Comparison of ENCODE assay signal across 15 mouse cellular contexts in the genomic region with DNA sequence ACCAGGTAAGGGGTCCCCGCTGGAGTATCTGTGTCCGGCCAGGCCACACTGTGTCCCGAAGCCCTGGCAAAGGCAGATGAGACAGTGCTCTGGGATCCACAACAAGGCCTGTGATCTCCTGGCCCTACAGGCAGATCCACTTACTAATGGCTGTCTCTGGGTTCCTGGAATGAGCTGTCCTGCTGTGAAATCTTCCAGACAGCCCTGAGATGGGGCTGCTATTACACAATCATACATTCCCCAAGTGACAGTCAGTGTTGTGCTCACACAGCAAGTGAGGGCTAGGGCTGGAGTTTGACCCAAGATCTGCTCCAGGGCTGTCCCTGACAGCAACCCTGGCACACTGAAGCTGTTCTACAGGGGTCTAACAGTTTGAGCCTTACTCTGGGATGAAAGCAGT. TPM values are rescaled to one million over a fixed set of nuclear protein-coding genes. Genes with fewer than 3 reads are reported as not detected.
DNase-seq lines count a peak whose midpoint lies in the region; TF ChIP-seq lines count a peak whose summit lies in the region.
"Had no signal": no experiment of that assay in that cellular context is flagged by ENCODE, and none has a peak within 500 bp of the region (broad histone marks: within the 10 kb centered on the region; RNA-seq: fewer than 3 reads in every experiment).

No protein-coding gene starts in this region.

- intact Hi-C loops in left cerebral cortex, adult 2 months (cut with DNase I) = no loop called here

- TF ChIP-seq CTCF in left cerebral cortex, adult 2 months (IDR thresholded peaks at IDR 0.05) = no peak

- no peak overlapping the region for H3K4me3 ChIP-seq in left cerebral cortex, adult 2 months
- H3K4me3 ChIP-seq: heart, adult 2 months; hindbrain, embryonic 13.5 days; neural tube, embryonic 13.5 days had no signal

- DNase-seq in gastrocnemius, adult 18-20 months (ENCODE audit: low spot score) = peak; percentile 45
- no peak for DNase-seq in gastrocnemius, adult 8-10 months (ENCODE audit: low spot score in 2 of 2)
- peak; percentile 21 for DNase-seq in lung, postnatal 36 days
- DNase-seq in lung, postnatal 4 days = no peak
- DNase-seq in fibroblast of lung, adult 2 months (ENCODE audit: low read depth) = peak; percentile 44
- DNase-seq in left cerebral cortex, adult 2 months (ENCODE audit: extremely low spot score in 1 of 2, low spot score in 2 of 2) = no peak
- DNase-seq in left cerebral cortex, adult 9 months (ENCODE audit: low spot score in 2 of 2) = no peak
- DNase-seq: cerebellum, postnatal 14 days; heart, adult 2 months; kidney, postnatal 10 days; liver, postnatal 0 days had no signal

- no peak overlapping the region for H3K27ac ChIP-seq in left cerebral cortex, adult 2 months
- H3K27ac ChIP-seq: heart, adult 2 months; hindbrain, embryonic 13.5 days; macrophage; neural tube, embryonic 13.5 days had no signal

RNA-seq across cellular contexts. Expression of a gene that starts 18.1 kb away (rescaled TPM):
- 1 to 10 TPM; 4.8 to 5.4 TPM for total RNA-seq in gastrocnemius, adult 18-20 months (2021)
- total RNA-seq in gastrocnemius, adult 8-10 months (2022) = 1 to 10 TPM; 4.2 to 5.8 (median 4.7) TPM
- total RNA-seq in left cerebral cortex, adult 2 months (2021) = 10 to 100 TPM in 1 of 2 experiments, 1 to 10 TPM in 1; 9.4 to 10.5 TPM

RNA-seq across cellular contexts. Expression of a gene that starts 27.1 kb away (rescaled TPM):
- 10 to 100 TPM; 19.3 to 19.9 TPM for total RNA-seq in gastrocnemius, adult 18-20 months (2021)
- 10 to 100 TPM; 17.0 to 22.2 (median 20.8) TPM for total RNA-seq in gastrocnemius, adult 8-10 months (2022)
- 100 to 1,000 TPM; 129 to 134 TPM for total RNA-seq in left cerebral cortex, adult 2 months (2021)

RNA-seq across cellular contexts. Expression of a gene that starts 35.0 kb away (rescaled TPM):
- 1 to 10 TPM; 5.7 to 7.3 TPM for total RNA-seq in gastrocnemius, adult 18-20 months (2021)
- 1 to 10 TPM; 3.3 to 6.6 (median 6.1) TPM for total RNA-seq in gastrocnemius, adult 8-10 months (2022)
- total RNA-seq in left cerebral cortex, adult 2 months (2021) = 10 to 100 TPM; 31.1 to 42.5 TPM

RNA-seq across cellular contexts. Expression of a gene that starts 39.4 kb away (rescaled TPM):
- 10 to 100 TPM; 21.1 to 34.1 TPM for total RNA-seq in gastrocnemius, adult 18-20 months (2021)
- total RNA-seq in gastrocnemius, adult 8-10 months (2022) = 10 to 100 TPM; 17.4 to 26.6 (median 20.5) TPM
- 10 to 100 TPM; 22.2 to 23.0 TPM for total RNA-seq in left cerebral cortex, adult 2 months (2021)

RNA-seq across cellular contexts. Expression of a gene that starts 55.0 kb away (rescaled TPM):
- total RNA-seq in gastrocnemius, adult 18-20 months (2021) = not detected
- not detected for total RNA-seq in gastrocnemius, adult 8-10 months (2022)
- total RNA-seq in left cerebral cortex, adult 2 months (2021) = 1 to 10 TPM; 1.6 to 2.2 TPM
- total RNA-seq: heart, adult 2 months; monocyte, adult 5-6 weeks had no signal

Comparison
In these comparisons a context has a peak if more than half of its experiments do, and no peak if none do; other contexts are left out.
1. DNase-seq: peak in gastrocnemius, adult 18-20 months (single experiment), lung, postnatal 36 days (single experiment) and fibroblast of lung, adult 2 months (single experiment); none in gastrocnemius, adult 8-10 months (0 of 2), lung, postnatal 4 days (0 of 2), left cerebral cortex, adult 2 months (0 of 2) and left cerebral cortex, adult 9 months (0 of 2).
2. RNA of a gene that starts 27.1 kb away (total RNA-seq): 129 to 134 TPM in left cerebral cortex, adult 2 months; 17.0 to 22.2 TPM in gastrocnemius, adult 8-10 months and 19.3 to 19.9 TPM in gastrocnemius, adult 18-20 months; every median in the first group is over 4 times any median in the second.